Mouse (Mus musculus): ENCODE data around the gene Gm10188. TPM values are rescaled to one million over a fixed set of nuclear protein-coding genes. Genes with fewer than 3 reads are reported as not detected.

Gene Gm10188
- polyA plus RNA-seq, 1 experiment from 2014 or later = not detected

GRCm38 (mm10) chr1:132221627-132222026 is 7.9 kb downstream of the Gm10188 start:
- no peak overlapping the region for H3K4me3 ChIP-seq
- peaks cover 9% of the 10 kb centered on the region; the same call in 1 of the 2 replicates for H3K27me3 ChIP-seq
- 41% methylated on average over 2 of the region's 2 CpGs for WGBS
- no peaks in the 10 kb centered on the region for H3K9me3 ChIP-seq
- H3K4me1 ChIP-seq = no peaks in the 10 kb centered on the region
- ATAC-seq (ENCODE audit: borderline replicate concordance, extremely low read depth, low FRiP score, low TSS enrichment) = no peak
- H3K9ac ChIP-seq = no peak overlapping the region
- H3K36me3 ChIP-seq = no peaks in the 10 kb centered on the region
- H3K4me2 ChIP-seq = no peak overlapping the region
- no peak overlapping the region for H3K27ac ChIP-seq

GRCm38 (mm10) chr1:132216276-132216675 is 13.3 kb downstream of the Gm10188 start:
- Histone ChIP-seq H3K9me3 (no peaks in the 10 kb centered on the region), H3K4me2 (no peak overlapping the region), H3K27ac (no peak overlapping the region), H3K4me1 (peaks cover 13% of the 10 kb centered on the region), H3K4me3 (no peak overlapping the region), H3K9ac (no peak overlapping the region), H3K36me3 (no peaks in the 10 kb centered on the region), H3K27me3 (no peaks in the 10 kb centered on the region; the same call in 1 of the 2 replicates)
- ATAC-seq (ENCODE audit: borderline replicate concordance, extremely low read depth, low FRiP score, low TSS enrichment) = no peak
- 50% methylated on average over 3 of the region's 3 CpGs for WGBS

- Histone ChIP-seq H3K27me3 (0 out of 2 replicates have a peak, but pooled peaks cover 6% of the 10 kb centered on the region), H3K4me3 (no peak overlapping the region), H3K36me3 (no peaks in the 10 kb centered on the region), H3K4me2 (no peak overlapping the region), H3K9me3 (no peaks in the 10 kb centered on the region), H3K4me1 (peaks cover 22% of the 10 kb centered on the region), H3K9ac (no peak overlapping the region), H3K27ac (no peak overlapping the region)
- 40% methylated on average over 6 of the region's 6 CpGs for WGBS
- no peak for ATAC-seq (ENCODE audit: borderline replicate concordance, extremely low read depth, low FRiP score, low TSS enrichment)
Measured at GRCm38 (mm10) chr1:132213076-132213475, 16.5 kb downstream of the Gm10188 start.

GRCm38 (mm10) chr1:132212218-132212617 is 17.3 kb downstream of the Gm10188 start:
- WGBS = 5% methylated on average over 20 of the region's 20 CpGs
- H3K4me3 ChIP-seq = peak overlapping the region; percentile 27
- peak; percentile 33; the same call in 1 of the 2 replicates for ATAC-seq (ENCODE audit: borderline replicate concordance, extremely low read depth, low FRiP score, low TSS enrichment)
- H3K9me3 ChIP-seq = no peaks in the 10 kb centered on the region
- peak overlapping the region; percentile 50 for H3K4me2 ChIP-seq
- H3K4me1 ChIP-seq = peaks cover 22% of the 10 kb centered on the region
- 0 out of 2 replicates have a peak, but pooled peaks cover 6% of the 10 kb centered on the region for H3K27me3 ChIP-seq
- H3K36me3 ChIP-seq = no peaks in the 10 kb centered on the region
- H3K27ac ChIP-seq = no peak overlapping the region
- H3K9ac ChIP-seq = no peak overlapping the region

- Histone ChIP-seq H3K36me3 (no peaks in the 10 kb centered on the region), H3K4me2 (peak overlapping the region; percentile 50), H3K27me3 (0 out of 2 replicates have a peak, but pooled peaks cover 6% of the 10 kb centered on the region), H3K9me3 (no peaks in the 10 kb centered on the region), H3K27ac (no peak overlapping the region), H3K4me3 (peak overlapping the region; percentile 27; the same call in 1 of the 2 replicates), H3K9ac (no peak overlapping the region), H3K4me1 (peaks cover 22% of the 10 kb centered on the region)
- ATAC-seq (ENCODE audit: borderline replicate concordance, extremely low read depth, low FRiP score, low TSS enrichment) = no peak
- WGBS = 23% methylated on average over 12 of the region's 12 CpGs
Measured at GRCm38 (mm10) chr1:132211672-132212071, 17.9 kb downstream of the Gm10188 start.

- H3K4me3 ChIP-seq = no peak overlapping the region
- no peak overlapping the region for H3K9ac ChIP-seq
- no peaks in the 10 kb centered on the region for H3K9me3 ChIP-seq
- peaks cover 26% of the 10 kb centered on the region for H3K4me1 ChIP-seq
- 13% methylated on average over 7 of the region's 7 CpGs for WGBS
- no peak for ATAC-seq (ENCODE audit: borderline replicate concordance, extremely low read depth, low FRiP score, low TSS enrichment)
- no peak overlapping the region for H3K27ac ChIP-seq
- H3K36me3 ChIP-seq = no peaks in the 10 kb centered on the region
- H3K27me3 ChIP-seq = 0 out of 2 replicates have a peak, but pooled peaks cover 6% of the 10 kb centered on the region
- H3K4me2 ChIP-seq = no peak overlapping the region
Measured at GRCm38 (mm10) chr1:132210922-132211321, 18.6 kb downstream of the Gm10188 start.

GRCm38 (mm10) chr1:132209400-132209799 is 20.2 kb downstream of the Gm10188 start:
- Histone ChIP-seq H3K27me3 (0 out of 2 replicates have a peak, but pooled peaks cover 6% of the 10 kb centered on the region), H3K4me1 (peaks cover 34% of the 10 kb centered on the region), H3K9me3 (no peaks in the 10 kb centered on the region), H3K27ac (no peak overlapping the region), H3K4me3 (no peak overlapping the region), H3K36me3 (no peaks in the 10 kb centered on the region), H3K4me2 (no peak overlapping the region), H3K9ac (no peak overlapping the region)
- no peak for ATAC-seq (ENCODE audit: borderline replicate concordance, extremely low read depth, low FRiP score, low TSS enrichment)
- WGBS = 74% methylated on average over 10 of the region's 10 CpGs

- no peak overlapping the region for H3K4me2 ChIP-seq
- H3K4me1 ChIP-seq = peaks cover 34% of the 10 kb centered on the region
- no peaks in the 10 kb centered on the region for H3K36me3 ChIP-seq
- H3K27me3 ChIP-seq = 0 out of 2 replicates have a peak, but pooled peaks cover 6% of the 10 kb centered on the region
- H3K27ac ChIP-seq = no peak overlapping the region
- 18% methylated on average over 4 of the region's 4 CpGs for WGBS
- H3K4me3 ChIP-seq = no peak overlapping the region
- no peak overlapping the region for H3K9ac ChIP-seq
- no peak for ATAC-seq (ENCODE audit: borderline replicate concordance, extremely low read depth, low FRiP score, low TSS enrichment)
- no peaks in the 10 kb centered on the region for H3K9me3 ChIP-seq
Measured at GRCm38 (mm10) chr1:132208154-132208553, 21.4 kb downstream of the Gm10188 start.

- no peak overlapping the region for H3K4me2 ChIP-seq
- H3K36me3 ChIP-seq = no peaks in the 10 kb centered on the region
- peaks cover 33% of the 10 kb centered on the region for H3K4me1 ChIP-seq
- H3K9ac ChIP-seq = no peak overlapping the region
- H3K27me3 ChIP-seq = 0 out of 2 replicates have a peak, but pooled peaks cover 6% of the 10 kb centered on the region
- ATAC-seq (ENCODE audit: borderline replicate concordance, extremely low read depth, low FRiP score, low TSS enrichment) = no peak
- no peaks in the 10 kb centered on the region for H3K9me3 ChIP-seq
- H3K27ac ChIP-seq = no peak overlapping the region
- 69% methylated on average over 3 of the region's 3 CpGs for WGBS
- no peak overlapping the region for H3K4me3 ChIP-seq
Measured at GRCm38 (mm10) chr1:132206828-132207227, 22.7 kb downstream of the Gm10188 start.

- Histone ChIP-seq H3K27me3 (0 out of 2 replicates have a peak, but pooled peaks cover 6% of the 10 kb centered on the region), H3K9ac (no peak overlapping the region), H3K4me2 (no peak overlapping the region), H3K27ac (no peak overlapping the region), H3K9me3 (no peaks in the 10 kb centered on the region), H3K4me3 (no peak overlapping the region), H3K4me1 (peaks cover 30% of the 10 kb centered on the region), H3K36me3 (no peaks in the 10 kb centered on the region)
- 41% methylated on average over 5 of the region's 5 CpGs for WGBS
- no peak for ATAC-seq (ENCODE audit: borderline replicate concordance, extremely low read depth, low FRiP score, low TSS enrichment)
Measured at GRCm38 (mm10) chr1:132205958-132206357, 23.6 kb downstream of the Gm10188 start.

- Histone ChIP-seq H3K4me3 (no peak overlapping the region), H3K27me3 (no peaks in the 10 kb centered on the region; the same call in 1 of the 2 replicates), H3K9ac (no peak overlapping the region), H3K4me2 (no peak overlapping the region), H3K9me3 (no peaks in the 10 kb centered on the region), H3K36me3 (no peaks in the 10 kb centered on the region), H3K27ac (peak overlapping the region; percentile 61; the same call in 1 of the 2 replicates), H3K4me1 (peaks cover 40% of the 10 kb centered on the region)
- WGBS = 85% methylated on average over 5 of the region's 5 CpGs
- no peak for ATAC-seq (ENCODE audit: borderline replicate concordance, extremely low read depth, low FRiP score, low TSS enrichment)
Measured at GRCm38 (mm10) chr1:132202771-132203170, 26.8 kb downstream of the Gm10188 start.

GRCm38 (mm10) chr1:132201936-132202335 is 27.6 kb downstream of the Gm10188 start:
- Histone ChIP-seq H3K27me3 (no peaks in the 10 kb centered on the region; the same call in none of the 2 replicates), H3K27ac (peak overlapping the region; percentile 61; the same call in 1 of the 2 replicates)
- WGBS = 37% methylated on average over 2 of the region's 2 CpGs

More at GRCm38 (mm10) chr1:132201936-132202335, 27.6 kb downstream of the Gm10188 start:
- H3K4me3 ChIP-seq = no peak overlapping the region
- no peak overlapping the region for H3K4me2 ChIP-seq
- no peak for ATAC-seq (ENCODE audit: borderline replicate concordance, extremely low read depth, low FRiP score, low TSS enrichment)
- no peaks in the 10 kb centered on the region for H3K9me3 ChIP-seq
- no peak overlapping the region for H3K9ac ChIP-seq
- peaks cover 47% of the 10 kb centered on the region for H3K4me1 ChIP-seq
- H3K36me3 ChIP-seq = no peaks in the 10 kb centered on the region
